8 mouse cellular contexts compared by ENCODE assay signal in genomic region chr19:46422384-46423338, GRCm38 (mm10). TPM values are rescaled to one million over a fixed set of nuclear protein-coding genes. Genes with fewer than 3 reads are reported as not detected.
A peak's percentile ranks its signal among the peaks of the same experiment; 100 is the strongest.
DNase-seq lines count a peak whose midpoint lies in the region; ATAC-seq and TF ChIP-seq lines count a peak whose summit lies in the region.

No protein-coding gene starts in this region.

- H3K9me3 ChIP-seq in embryonic facial prominence, embryonic 15.5 days (replicated peaks): no peaks in the 10 kb centered on the region
- H3K9me3 ChIP-seq in limb, embryonic 14.5 days (ENCODE audit: control insufficient read depth, low read length): no peaks in the 10 kb centered on the region

- 24% methylated on average over 11 of the region's 11 CpGs for WGBS in embryonic facial prominence, embryonic 15.5 days
- WGBS in limb, embryonic 14.5 days: 19% methylated on average over 11 of the region's 11 CpGs

- H3K9ac ChIP-seq in embryonic facial prominence, embryonic 15.5 days: no peak overlapping the region
- H3K9ac ChIP-seq in limb, embryonic 14.5 days (ENCODE audit: low read depth, low read length, severe bottlenecking): no peak overlapping the region

- 0 out of 2 replicates have a peak overlapping the region, but pooled peaks have one; percentile 8 for H3K4me2 ChIP-seq in embryonic facial prominence, embryonic 15.5 days (replicated peaks)
- no peak overlapping the region for H3K4me2 ChIP-seq in limb, embryonic 14.5 days (replicated peaks; ENCODE audit: low read depth, low read length, severe bottlenecking)

- no peaks in the 10 kb centered on the region for H3K27me3 ChIP-seq in embryonic facial prominence, embryonic 15.5 days
- H3K27me3 ChIP-seq in limb, embryonic 14.5 days (ENCODE audit: control insufficient read depth, insufficient read depth, low read length): no peaks in the 10 kb centered on the region

- H3K4me3 ChIP-seq in embryonic facial prominence, embryonic 15.5 days (replicated peaks): no peak overlapping the region
- no peak overlapping the region for H3K4me3 ChIP-seq in limb, embryonic 14.5 days (replicated peaks; ENCODE audit: low read length)

- no peak for TF ChIP-seq POLR2A in limb, embryonic 14.5 days (IDR thresholded peaks at IDR 0.05; ENCODE audit: borderline replicate concordance, extremely low read depth, insufficient read depth, insufficient read length)

- peak; percentile 87 for ATAC-seq in embryonic facial prominence, embryonic 15.5 days (ENCODE audit: insufficient number of reproducible peaks, low FRiP score, low TSS enrichment, low read depth)
- ATAC-seq in limb, embryonic 14.5 days (ENCODE audit: low FRiP score, low read depth): peak; percentile 84
- ATAC-seq in frontal cortex, adult (ENCODE audit: low TSS enrichment): no peak

- DNase-seq in 3T3-L1 (ENCODE audit: low read depth, low spot score) (peak; percentile 75), adipocyte (ENCODE audit: low spot score) (peak; percentile 51)
- peak; percentile 58 for DNase-seq in limb, embryonic 14.5 days (ENCODE audit: low spot score)
- DNase-seq in adrenal gland, postnatal 36 days: no peak
- DNase-seq in adrenal gland, adult 8-10 months: no peak
- no peak for DNase-seq in spleen, postnatal 36 days (ENCODE audit: low spot score in 2 of 2)

- H3K4me1 ChIP-seq in embryonic facial prominence, embryonic 15.5 days: peaks cover 47% of the 10 kb centered on the region
- peaks cover 15% of the 10 kb centered on the region for H3K4me1 ChIP-seq in limb, embryonic 14.5 days (ENCODE audit: control insufficient read depth, insufficient read depth, low read length)

- peak overlapping the region; percentile 77 for H3K27ac ChIP-seq in embryonic facial prominence, embryonic 15.5 days (replicated peaks)
- H3K27ac ChIP-seq in limb, embryonic 14.5 days (replicated peaks; ENCODE audit: low read depth, low read length): peak overlapping the region; percentile 53

- peaks cover 4% of the 10 kb centered on the region; the same call in 1 of the 2 replicates for H3K36me3 ChIP-seq in embryonic facial prominence, embryonic 15.5 days
- peaks cover 21% of the 10 kb centered on the region for H3K36me3 ChIP-seq in limb, embryonic 14.5 days (ENCODE audit: control insufficient read depth, insufficient read depth, low read length)

RNA-seq across cellular contexts. Expression of gene Sufu, which starts 26.0 kb away (rescaled TPM):
- 36.0 and 38.4 TPM in 2 replicates for polyA plus RNA-seq in embryonic facial prominence, embryonic 15.5 days (2015; fragmentation: Nextera tagmentation; extraction: Ambion mirVana)
- 30.6 and 37.2 TPM in 2 replicates for polyA plus RNA-seq in limb, embryonic 14.5 days (2012; rRNA removed)
- polyA plus RNA-seq in limb, embryonic 14.5 days (2014; fragmentation: Nextera tagmentation; extraction: Ambion mirVana): 35.5 and 39.1 TPM in 2 replicates
- total RNA-seq in adrenal gland, postnatal 36 days (2021): 10 to 100 TPM; 24.2 to 25.4 TPM
- total RNA-seq in adrenal gland, adult 8-10 months (2022): 10 to 100 TPM; 21.6 to 37.0 (median 26.7) TPM

RNA-seq across cellular contexts. Expression of gene Actr1a, which starts 27.1 kb away (rescaled TPM):
- polyA plus RNA-seq in embryonic facial prominence, embryonic 15.5 days (2015; fragmentation: Nextera tagmentation; extraction: Ambion mirVana): 149 and 153 TPM in 2 replicates
- 96.2 and 104 TPM in 2 replicates for polyA plus RNA-seq in limb, embryonic 14.5 days (2012; rRNA removed)
- 152 and 155 TPM in 2 replicates for polyA plus RNA-seq in limb, embryonic 14.5 days (2014; fragmentation: Nextera tagmentation; extraction: Ambion mirVana)
- 100 to 1,000 TPM; 107 to 111 TPM for total RNA-seq in adrenal gland, postnatal 36 days (2021)
- total RNA-seq in adrenal gland, adult 8-10 months (2022): 100 to 1,000 TPM; 103 to 132 (median 122) TPM

Comparison
In these comparisons a context has a peak if more than half of its experiments do, and no peak if none do; other contexts are left out.
1. DNase-seq: peak in 3T3-L1 (single experiment), adipocyte (single experiment) and limb, embryonic 14.5 days (single experiment); none in adrenal gland, postnatal 36 days (0 of 2), adrenal gland, adult 8-10 months (single experiment) and spleen, postnatal 36 days (0 of 2).